ENCODE assay signal across 11 mouse cellular contexts in genomic region chr2:128189691-128190090, GRCm38 (mm10).
DNase-seq lines count a peak whose midpoint lies in the region; ATAC-seq and TF ChIP-seq lines count a peak whose summit lies in the region.
"Had no signal": no experiment of that assay in that cellular context is flagged by ENCODE, and none has a peak within 500 bp of the region (broad histone marks: within the 10 kb centered on the region; RNA-seq: fewer than 3 reads in every experiment).

No protein-coding gene starts in this region.

- intact Hi-C loops in gastrocnemius, adult 2 months (cut with DNase I), result no loop called here
- intact Hi-C loops in gastrocnemius, postnatal 36 days (cut with DNase I), result no loop called here

- WGBS in stomach, embryonic 15.5 days, result 33% methylated on average over 10 of the region's 10 CpGs
- 43% methylated on average over 10 of the region's 10 CpGs for WGBS in stomach, postnatal 0 days
- 38% methylated on average over 10 of the region's 10 CpGs for WGBS in limb, embryonic 10.5 days
- 59% methylated on average over 10 of the region's 10 CpGs for WGBS in neural tube, embryonic 11.5 days

- H3K4me1 ChIP-seq in stomach, embryonic 15.5 days, result no peaks in the 10 kb centered on the region
- no peaks in the 10 kb centered on the region for H3K4me1 ChIP-seq in stomach, postnatal 0 days (replicated peaks; ENCODE audit: control insufficient read depth, insufficient read depth)
- peaks cover 15% of the 10 kb centered on the region for H3K4me1 ChIP-seq in limb, embryonic 10.5 days
- H3K4me1 ChIP-seq in neural tube, embryonic 11.5 days (ENCODE audit: control insufficient read depth, insufficient read depth, low read length), result no peaks in the 10 kb centered on the region
- H3K4me1 ChIP-seq: neural tube, embryonic 12.5 days had no signal

- H3K4me3 ChIP-seq in gastrocnemius, adult 2 months, result peak overlapping the region; percentile 19; the same call in 1 of the 2 replicates
- no peak overlapping the region for H3K4me3 ChIP-seq in stomach, embryonic 15.5 days (replicated peaks)
- no peak overlapping the region for H3K4me3 ChIP-seq in stomach, postnatal 0 days (ENCODE audit: low read depth, low read length)
- H3K4me3 ChIP-seq in limb, embryonic 10.5 days, result no peak overlapping the region
- H3K4me3 ChIP-seq in neural tube, embryonic 11.5 days (ENCODE audit: low read depth, low read length), result no peak overlapping the region
- H3K4me3 ChIP-seq: neural tube, embryonic 12.5 days had no signal

- no peak overlapping the region for H3K27ac ChIP-seq in gastrocnemius, adult 2 months
- no peak overlapping the region for H3K27ac ChIP-seq in stomach, embryonic 15.5 days
- no peak overlapping the region for H3K27ac ChIP-seq in stomach, postnatal 0 days (replicated peaks)
- H3K27ac ChIP-seq in limb, embryonic 10.5 days, result peak overlapping the region; percentile 77
- no peak overlapping the region for H3K27ac ChIP-seq in neural tube, embryonic 11.5 days (ENCODE audit: low read depth, low read length)
- H3K27ac ChIP-seq: neural tube, embryonic 12.5 days had no signal

- H3K9ac ChIP-seq in stomach, embryonic 15.5 days, result no peak overlapping the region
- no peak overlapping the region for H3K9ac ChIP-seq in stomach, postnatal 0 days (ENCODE audit: low read length)
- H3K9ac ChIP-seq in neural tube, embryonic 11.5 days (ENCODE audit: low read length), result no peak overlapping the region
- H3K9ac ChIP-seq: neural tube, embryonic 12.5 days had no signal

- no peaks in the 10 kb centered on the region for H3K27me3 ChIP-seq in stomach, embryonic 15.5 days (replicated peaks)
- H3K27me3 ChIP-seq in stomach, postnatal 0 days (ENCODE audit: control insufficient read depth, insufficient read depth, low read length), result no peaks in the 10 kb centered on the region
- H3K27me3 ChIP-seq in limb, embryonic 10.5 days (ENCODE audit: low read depth, poor library complexity, severe bottlenecking), result no peaks in the 10 kb centered on the region
- H3K27me3 ChIP-seq in neural tube, embryonic 11.5 days (ENCODE audit: control insufficient read depth, insufficient read depth, low read length), result no peaks in the 10 kb centered on the region
- H3K27me3 ChIP-seq: neural tube, embryonic 12.5 days had no signal

- H3K9me3 ChIP-seq in stomach, embryonic 15.5 days, result no peaks in the 10 kb centered on the region
- no peaks in the 10 kb centered on the region for H3K9me3 ChIP-seq in stomach, postnatal 0 days (ENCODE audit: control insufficient read depth, low read length)
- no peaks in the 10 kb centered on the region for H3K9me3 ChIP-seq in limb, embryonic 10.5 days (replicated peaks)
- no peaks in the 10 kb centered on the region for H3K9me3 ChIP-seq in neural tube, embryonic 11.5 days (ENCODE audit: control insufficient read depth, low read length)
- H3K9me3 ChIP-seq: neural tube, embryonic 12.5 days had no signal

- no peak for TF ChIP-seq CTCF in gastrocnemius, adult 2 months (IDR thresholded peaks at IDR 0.05)
- TF ChIP-seq CTCF in stomach, postnatal 0 days (IDR thresholded peaks at IDR 0.05; ENCODE audit: low read depth), result no peak

- no peaks in the 10 kb centered on the region for H3K36me3 ChIP-seq in stomach, embryonic 15.5 days
- H3K36me3 ChIP-seq in stomach, postnatal 0 days (ENCODE audit: control insufficient read depth, insufficient read depth, low read length), result no peaks in the 10 kb centered on the region
- H3K36me3 ChIP-seq in limb, embryonic 10.5 days, result no peaks in the 10 kb centered on the region
- H3K36me3 ChIP-seq in neural tube, embryonic 11.5 days (ENCODE audit: control insufficient read depth, insufficient read depth, low read length), result no peaks in the 10 kb centered on the region
- H3K36me3 ChIP-seq: neural tube, embryonic 12.5 days had no signal

- TF ChIP-seq EP300 in stomach, postnatal 0 days (optimal IDR thresholded peaks at IDR 0.05), result no peak

- no peak for DNase-seq in gastrocnemius, adult 2 months
- DNase-seq in gastrocnemius, postnatal 36 days, result no peak
- DNase-seq in stomach, postnatal 0 days (ENCODE audit: low spot score), result no peak
- peak; percentile 73 for DNase-seq in limb, embryonic 10.5 days (ENCODE audit: low spot score)
- DNase-seq in neural tube, embryonic 11.5 days (ENCODE audit: low spot score), result peak; percentile 35
- DNase-seq in gastrocnemius, postnatal 4 days (ENCODE audit: low spot score in 2 of 2), result no peak
- DNase-seq in adrenal gland, postnatal 14 days, result no peak
- DNase-seq: cerebellum, adult 2 months had no signal

- 0 out of 2 replicates have a peak overlapping the region, but pooled peaks have one; percentile 6 for H3K4me2 ChIP-seq in stomach, embryonic 15.5 days
- H3K4me2 ChIP-seq in stomach, postnatal 0 days (replicated peaks; ENCODE audit: low read depth), result no peak overlapping the region
- H3K4me2 ChIP-seq in neural tube, embryonic 11.5 days (ENCODE audit: low read depth), result no peak overlapping the region
- H3K4me2 ChIP-seq: neural tube, embryonic 12.5 days had no signal

- ATAC-seq in stomach, embryonic 15.5 days (ENCODE audit: insufficient read depth, low FRiP score, low read depth), result no peak
- ATAC-seq in stomach, postnatal 0 days (ENCODE audit: low FRiP score, low TSS enrichment), result no peak
- no peak for ATAC-seq in neural tube, embryonic 11.5 days (ENCODE audit: insufficient read depth, low FRiP score, low TSS enrichment)
- ATAC-seq: forebrain, embryonic 16.5 days had no signal

Comparison
In these comparisons a context has a peak if more than half of its experiments do, and no peak if none do; other contexts are left out.
1. DNase-seq: peak in limb, embryonic 10.5 days (single experiment) and neural tube, embryonic 11.5 days (single experiment); none in gastrocnemius, adult 2 months (single experiment), gastrocnemius, postnatal 36 days (0 of 2), stomach, postnatal 0 days (single experiment), gastrocnemius, postnatal 4 days (0 of 2) and adrenal gland, postnatal 14 days (single experiment).